Mouse (Mus musculus) myocyte (in vitro differentiated cells): Measurements from ENCODE around the gene Bcdin3d. TPM values are rescaled to one million over a fixed set of nuclear protein-coding genes. Genes with fewer than 3 reads are reported as not detected.

Experiments used
- H3K27me3 ChIP-seq: one replicate; pipeline ENCODE4 v1.6.1; 2011; ENCODE audit not compliant: control insufficient read depth, insufficient read depth, insufficient read length
- H3K36me3 ChIP-seq: one replicate; pipeline ENCODE4 v1.6.1; 2011; ENCODE audit not compliant: control insufficient read depth, insufficient read depth
- H3K4me2 ChIP-seq: one replicate; pipeline ENCODE4 v1.6.1; 2011; ENCODE audit warnings: low read depth, control low read depth
- H3K4me3 ChIP-seq: one replicate; pipeline ENCODE4 v1.5.1; 2011; ENCODE audit warnings: mild to moderate bottlenecking, control low read depth, moderate library complexity
- H3K79me2 ChIP-seq: one replicate; pipeline ENCODE4 v1.6.1; 2011; ENCODE audit not compliant: control insufficient read depth, insufficient read depth
- H3ac ChIP-seq: one replicate; pipeline ENCODE4 v1.6.1; 2011; ENCODE audit not compliant: control insufficient read depth, insufficient read length
- CEBPB ChIP-seq: IDR thresholded peaks from 2 replicates; pipeline ENCODE4 v1.6.1; 2011; ENCODE audit warnings: mild to moderate bottlenecking, moderate library complexity; ENCODE audit not compliant: poor library complexity, insufficient read depth, severe bottlenecking
- E2F4 ChIP-seq: IDR thresholded peaks from one replicate; pipeline ENCODE4 v1.6.1; 2011; ENCODE audit warnings: mild to moderate bottlenecking, control low read depth, moderate library complexity; ENCODE audit not compliant: insufficient read depth
- MAX ChIP-seq: IDR thresholded peaks from one replicate; pipeline ENCODE4 v1.6.1; 2011; ENCODE audit warnings: low read depth, mild to moderate bottlenecking, control low read depth
- MYOD1 ChIP-seq, 3 experiments: IDR thresholded peaks; one replicate each; pipeline ENCODE4 v1.6.1; 2011; ENCODE audit warnings: control low read depth in 2 of 3, low read depth in 2 of 3, mild to moderate bottlenecking in 2 of 3, moderate library complexity in 1 of 3; ENCODE audit not compliant: insufficient read length in 2 of 3, control insufficient read depth in 1 of 3
- MYOG ChIP-seq, 3 experiments: IDR thresholded peaks; one replicate each; pipeline ENCODE4 v1.6.1; 2011; ENCODE audit warnings: control low read depth in 2 of 3, low read depth in 2 of 3, mild to moderate bottlenecking in 2 of 3; ENCODE audit not compliant: insufficient read length in 2 of 3, control insufficient read depth in 1 of 3, insufficient read depth in 1 of 3
- POLR2A ChIP-seq: IDR thresholded peaks from one replicate; pipeline ENCODE4 v1.6.1; 2011; ENCODE audit warnings: low read depth, mild to moderate bottlenecking, control low read depth, moderate library complexity; ENCODE audit not compliant: insufficient read length
- POLR2AphosphoS2 ChIP-seq: IDR thresholded peaks from one replicate; pipeline ENCODE4 v1.6.1; 2011; ENCODE audit warnings: low read depth, control low read depth; ENCODE audit not compliant: insufficient read length
- REST ChIP-seq: IDR thresholded peaks from one replicate; pipeline ENCODE4 v1.6.1; 2011; ENCODE audit warnings: mild to moderate bottlenecking, control low read depth, moderate library complexity; ENCODE audit not compliant: insufficient read depth, insufficient read length
- SRF ChIP-seq: IDR thresholded peaks from one replicate; pipeline ENCODE4 v1.6.1; 2011; ENCODE audit warnings: low read depth; ENCODE audit not compliant: control insufficient read depth, insufficient read length
- TCF12 ChIP-seq: IDR thresholded peaks from one replicate; pipeline ENCODE4 v1.6.1; 2011; ENCODE audit warnings: mild to moderate bottlenecking, control low read depth; ENCODE audit not compliant: poor library complexity, insufficient read depth, severe bottlenecking
- TCF3 ChIP-seq: IDR thresholded peaks from one replicate; pipeline ENCODE4 v1.6.1; 2011; ENCODE audit warnings: low read depth, control low read depth; ENCODE audit not compliant: insufficient read length
- USF1 ChIP-seq: IDR thresholded peaks from one replicate; pipeline ENCODE4 v1.6.1; 2011; ENCODE audit warnings: low read depth, mild to moderate bottlenecking, control low read depth, moderate library complexity
- polyA plus RNA-seq: library from polyadenylated mRNA; unstranded; fragments of >200 nt; fragmentation: generic; extraction: Trizol; gene quantifications from one replicate; pipeline ENCODE4 v1.2.1, GENCODE M21; 2012; ENCODE audit warnings: missing spikeins

The Bcdin3d gene
- polyA plus RNA-seq, 1 experiment = 11.8 TPM

DNA sequence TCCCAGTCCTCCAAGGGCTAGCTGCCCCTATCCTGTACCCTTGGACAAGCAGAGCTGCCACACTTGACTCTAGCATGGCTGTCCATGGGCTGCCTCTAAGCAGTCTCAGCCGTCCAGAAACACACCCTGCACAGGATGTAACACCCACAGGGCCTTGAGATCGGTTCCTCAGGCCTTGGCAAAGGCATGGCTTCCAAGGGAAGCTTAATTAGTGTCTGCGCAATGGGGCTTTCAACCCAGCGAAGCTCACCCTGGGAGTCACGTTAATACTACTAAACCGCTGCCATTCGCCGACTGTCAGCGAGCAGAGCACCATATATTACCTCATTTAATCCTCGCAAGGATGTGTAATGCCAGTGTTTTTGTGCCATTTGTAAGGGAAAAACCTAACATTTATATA lies 43.5 kb downstream of the Bcdin3d start:
- Histone ChIP-seq H3K36me3 (peaks cover 20% of the 10 kb centered on the region), H3K4me2 (peak overlapping the region; percentile 79), H3K27me3 (no peaks in the 10 kb centered on the region), H3K4me3 (no peak overlapping the region), H3K79me2 (peaks cover 33% of the 10 kb centered on the region), H3ac (no peak overlapping the region)
- TF ChIP-seq POLR2A = no peak

DNA sequence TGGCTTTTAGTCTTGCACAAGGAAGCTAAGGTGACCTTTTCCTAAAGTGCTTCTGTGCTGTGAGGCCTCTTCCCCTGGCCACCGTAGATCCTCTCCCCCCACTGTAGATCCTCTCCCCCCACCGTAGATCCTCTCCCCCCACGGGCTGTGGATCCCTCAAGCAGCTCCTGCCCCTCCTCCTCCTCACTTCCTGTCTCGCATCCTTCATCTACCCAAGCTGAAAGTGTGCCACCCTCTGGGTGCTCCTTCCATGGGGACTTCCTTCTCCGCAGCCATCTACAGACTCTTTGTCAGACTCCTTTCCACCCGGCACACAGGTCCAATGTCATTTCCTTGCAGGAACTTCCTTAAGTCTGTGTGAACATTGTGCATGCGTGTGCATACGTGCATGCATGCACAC lies 44.1 kb downstream of the Bcdin3d start:
- H3K36me3 ChIP-seq = peaks cover 20% of the 10 kb centered on the region
- no peak overlapping the region for H3K4me2 ChIP-seq
- H3K79me2 ChIP-seq = peaks cover 26% of the 10 kb centered on the region
- H3K4me3 ChIP-seq = no peak overlapping the region
- no peak overlapping the region for H3ac ChIP-seq
- TF ChIP-seq MYOD1 (IDR thresholded peaks at IDR 0.05; ENCODE audit: control insufficient read depth in 1 of 3, insufficient read length in 2 of 3, low read depth in 2 of 3) (no peak), USF1 (no peak), CEBPB (no peak), MAX (no peak), SRF (no peak), MYOG (IDR thresholded peaks at IDR 0.05; ENCODE audit: control insufficient read depth in 1 of 3, insufficient read depth in 1 of 3, insufficient read length in 2 of 3, low read depth in 2 of 3) (no peak), REST (no peak), TCF3 (no peak), TCF12 (no peak), E2F4 (no peak), POLR2A (no peak), POLR2AphosphoS2 (no peak)
- H3K27me3 ChIP-seq = no peaks in the 10 kb centered on the region

DNA sequence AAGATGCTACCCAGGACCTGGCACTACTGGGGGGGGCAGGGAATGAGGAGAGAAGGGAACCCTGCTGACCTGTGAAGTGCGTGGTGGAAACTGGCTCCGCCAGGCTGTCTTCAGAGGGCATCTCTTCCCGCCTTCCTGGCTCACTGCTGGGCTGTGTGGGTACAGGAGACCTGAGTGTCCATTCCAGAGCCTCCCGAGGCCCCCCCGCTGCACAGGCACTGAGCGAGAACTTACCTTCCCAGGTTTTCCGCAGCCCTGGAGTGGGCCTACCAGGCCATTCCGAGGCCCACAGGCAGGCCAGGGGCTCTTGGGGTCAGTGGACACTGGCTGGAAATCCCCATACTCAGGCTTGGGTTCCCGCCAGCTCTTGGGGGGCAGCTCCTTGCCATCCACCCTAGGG lies 50.6 kb downstream of the Bcdin3d start:
- no peaks in the 10 kb centered on the region for H3K27me3 ChIP-seq
- H3K4me2 ChIP-seq = no peak overlapping the region
- H3ac ChIP-seq = no peak overlapping the region
- peaks cover 14% of the 10 kb centered on the region for H3K36me3 ChIP-seq
- H3K4me3 ChIP-seq = no peak overlapping the region
- no peaks in the 10 kb centered on the region for H3K79me2 ChIP-seq
- TF ChIP-seq TCF3 (no peak), MYOD1 (IDR thresholded peaks at IDR 0.05; ENCODE audit: control insufficient read depth in 1 of 3, insufficient read length in 2 of 3, low read depth in 2 of 3) (no peak), CEBPB (no peak), USF1 (no peak), REST (no peak), E2F4 (no peak), TCF12 (no peak)

DNA sequence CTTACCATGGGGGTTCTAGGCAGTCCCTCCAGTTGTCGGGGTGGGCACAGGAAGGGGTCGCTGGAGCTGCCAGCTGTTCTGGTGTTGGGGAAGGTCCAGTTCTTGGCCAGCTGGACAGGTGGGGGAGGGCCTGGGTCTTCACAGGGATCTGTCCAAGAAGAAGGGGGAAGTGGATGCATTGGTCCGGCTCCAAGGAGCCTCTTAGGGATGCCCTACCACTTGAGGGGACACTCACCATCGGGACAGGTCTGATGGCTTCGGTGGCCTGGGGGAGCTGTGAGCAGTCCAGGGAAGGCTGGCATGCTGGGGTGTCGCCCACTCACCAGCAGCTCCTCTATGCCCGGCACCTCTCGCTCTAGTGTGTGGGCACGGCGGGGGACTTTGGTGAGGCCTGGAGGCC lies 51.4 kb downstream of the Bcdin3d start:
- peak in 2 of 3 experiments; percentile 25 to 34 for TF ChIP-seq MYOG (IDR thresholded peaks at IDR 0.05; ENCODE audit: control insufficient read depth in 1 of 3, insufficient read depth in 1 of 3, insufficient read length in 2 of 3, low read depth in 2 of 3)
- TF ChIP-seq POLR2A = no peak
- peak in 1 of 3 experiments; percentile 29 for TF ChIP-seq MYOD1 (IDR thresholded peaks at IDR 0.05; ENCODE audit: control insufficient read depth in 1 of 3, insufficient read length in 2 of 3, low read depth in 2 of 3)
- H3K27me3 ChIP-seq = no peaks in the 10 kb centered on the region
- no peak overlapping the region for H3ac ChIP-seq
- no peaks in the 10 kb centered on the region for H3K79me2 ChIP-seq
- no peak overlapping the region for H3K4me3 ChIP-seq
- no peak overlapping the region for H3K4me2 ChIP-seq
- peaks cover 9% of the 10 kb centered on the region for H3K36me3 ChIP-seq

DNA sequence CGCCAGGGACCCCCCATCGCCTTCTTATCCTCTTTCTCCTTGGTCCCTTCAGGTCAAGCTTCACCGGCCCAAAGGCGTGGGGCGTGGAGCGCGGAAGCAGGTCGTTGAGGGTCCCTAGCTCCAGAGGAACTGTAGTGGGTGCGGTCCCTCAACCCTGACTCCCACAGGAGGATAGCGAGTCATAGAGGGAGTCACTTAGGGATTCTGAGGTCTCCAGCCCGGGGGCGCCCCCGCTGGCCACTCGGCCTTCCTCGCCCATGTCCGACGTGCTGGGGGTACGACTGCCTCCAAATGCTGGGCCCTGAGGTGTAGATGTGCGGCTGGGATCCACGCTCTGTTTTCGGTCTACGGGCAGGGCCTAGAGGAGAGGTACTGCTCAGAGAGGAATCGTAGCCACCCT lies 52.0 kb downstream of the Bcdin3d start:
- Histone ChIP-seq H3ac (no peak overlapping the region), H3K4me3 (no peak overlapping the region), H3K36me3 (peaks cover 8% of the 10 kb centered on the region), H3K27me3 (no peaks in the 10 kb centered on the region), H3K79me2 (no peaks in the 10 kb centered on the region), H3K4me2 (no peak overlapping the region)
- TF ChIP-seq TCF3 (no peak), SRF (no peak), USF1 (no peak), REST (no peak), MAX (no peak), MYOD1 (IDR thresholded peaks at IDR 0.05; ENCODE audit: control insufficient read depth in 1 of 3, insufficient read length in 2 of 3, low read depth in 2 of 3) (no peak), POLR2AphosphoS2 (no peak)

DNA sequence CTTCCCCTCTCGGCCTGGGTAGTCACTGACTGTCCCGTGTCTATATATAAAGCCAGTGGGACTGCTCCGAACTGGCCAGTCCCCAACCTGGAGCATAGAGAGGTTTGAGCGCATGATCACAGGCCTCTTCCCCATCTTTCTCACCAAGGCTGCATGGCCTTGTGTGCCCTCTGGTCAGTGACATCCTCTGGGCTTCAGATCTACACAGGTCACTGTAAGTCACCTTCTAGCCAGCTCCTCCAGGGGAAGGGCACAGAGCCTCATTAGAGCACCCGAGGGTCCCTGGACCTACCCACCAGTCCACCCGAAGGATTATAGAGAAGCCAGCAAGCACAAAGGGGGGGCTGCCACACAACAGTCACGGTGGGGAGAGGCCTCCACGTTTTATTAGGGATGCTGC lies 52.9 kb downstream of the Bcdin3d start:
- peaks cover 4% of the 10 kb centered on the region for H3K36me3 ChIP-seq
- H3ac ChIP-seq = no peak overlapping the region
- H3K4me2 ChIP-seq = no peak overlapping the region
- no peak overlapping the region for H3K4me3 ChIP-seq
- no peaks in the 10 kb centered on the region for H3K27me3 ChIP-seq
- TF ChIP-seq POLR2AphosphoS2 = peak; percentile 38
- no peak for TF ChIP-seq POLR2A
- no peaks in the 10 kb centered on the region for H3K79me2 ChIP-seq
